Mouse (Mus musculus): ENCODE results near the gene Selenbp1.
"Not testable (repeated sequence)": the region's sequence is repeated elsewhere in the genome, so short reads cannot be mapped to it uniquely, and the experiment has no call there.

The Selenbp1 gene

DNA sequence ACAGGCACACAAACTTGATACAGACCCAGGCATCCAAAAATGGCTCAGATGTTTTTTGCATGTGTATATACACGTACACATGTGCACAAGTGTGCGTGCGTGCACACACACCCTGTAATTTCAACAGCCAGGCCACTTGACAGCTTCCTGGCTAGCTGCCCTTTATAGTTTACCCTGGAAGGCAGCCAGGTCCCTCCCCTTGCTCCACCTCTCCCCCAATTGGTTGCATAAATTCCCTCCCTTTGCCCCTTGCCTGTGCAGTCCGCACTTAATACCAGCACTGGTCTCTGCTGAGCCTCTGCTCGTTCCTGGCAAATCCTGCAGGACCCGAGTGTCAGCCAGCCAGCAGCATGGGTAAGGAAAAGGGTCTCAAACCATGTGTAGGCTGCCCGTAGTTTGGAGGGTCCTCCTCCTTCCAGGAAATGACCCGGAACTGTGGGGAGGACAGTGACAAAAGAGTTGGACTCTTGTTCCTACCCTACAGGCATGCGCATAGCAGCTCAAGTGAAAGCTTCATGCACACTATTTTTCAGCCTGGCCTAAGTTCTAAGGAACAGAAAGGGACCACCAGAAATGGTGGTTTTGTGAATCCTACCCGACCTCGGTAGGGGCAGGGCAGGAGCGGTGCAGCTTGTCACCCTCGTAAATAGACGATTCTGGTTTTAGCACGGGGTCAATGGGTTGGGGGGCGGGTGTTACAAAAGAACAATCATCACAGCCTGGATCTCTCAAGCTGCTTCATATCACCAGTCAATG, at the start of gene Selenbp1:
Selenbp1 (plus strand) TSS at position 248 of the 756 bp plus-strand sequence.
- DNase-seq (ENCODE audit: low read depth, low spot score): no peak

DNA sequence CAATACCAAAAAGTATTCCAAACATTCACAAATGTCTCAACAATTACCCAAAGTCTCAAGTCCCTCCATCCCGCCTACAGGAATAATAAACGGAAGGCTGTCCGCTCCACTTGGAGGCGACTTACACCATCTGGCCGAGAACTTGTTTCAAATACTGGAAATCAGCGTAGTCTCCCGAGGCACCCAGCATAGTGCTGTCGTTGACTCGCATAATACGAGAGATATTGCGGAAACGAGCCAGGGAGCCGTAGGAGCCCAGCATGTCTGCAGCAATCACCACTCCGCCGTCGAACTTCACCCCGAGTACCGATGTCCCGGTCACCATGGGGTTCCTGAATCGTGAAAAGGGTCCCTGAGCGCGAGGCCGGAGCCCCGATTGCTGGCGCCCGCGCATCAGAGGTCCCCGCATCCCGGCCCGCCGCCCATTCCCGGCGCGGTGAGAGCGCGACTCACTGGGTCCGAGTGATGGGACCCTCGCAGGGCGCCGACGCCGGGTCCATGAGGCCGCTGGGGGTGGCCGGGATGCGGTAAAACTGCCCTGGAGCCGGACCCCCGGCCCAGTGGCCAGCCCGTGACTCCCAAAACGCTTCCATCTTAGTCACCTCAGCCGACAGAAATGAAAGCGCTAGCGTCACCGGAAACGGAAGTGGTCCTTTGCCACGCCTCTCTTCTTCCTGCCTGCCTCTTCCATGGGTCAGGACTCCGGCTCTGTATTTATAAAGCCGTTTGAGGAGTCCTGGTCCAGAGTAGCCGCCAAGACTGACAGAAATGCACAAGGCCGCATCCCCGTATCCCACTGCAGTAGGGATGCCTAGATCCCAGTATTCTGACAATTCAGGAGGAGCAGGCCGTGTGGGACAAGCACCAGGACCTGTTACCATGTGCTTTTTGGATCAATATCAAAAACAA, 46.3 kb upstream of the Selenbp1 start, which contains the start of gene Psmb4:
Psmb4 (minus strand) TSS at position 646 of the 909 bp plus-strand sequence.
- DNase-seq (ENCODE audit: low read depth, low spot score): peak; percentile 93

GRCm38 (mm10) chr3:94888595-94888994, 44.3 kb upstream of the Selenbp1 start:
- DNase-seq (ENCODE audit: low read depth, low spot score): peak; percentile 76

DNA sequence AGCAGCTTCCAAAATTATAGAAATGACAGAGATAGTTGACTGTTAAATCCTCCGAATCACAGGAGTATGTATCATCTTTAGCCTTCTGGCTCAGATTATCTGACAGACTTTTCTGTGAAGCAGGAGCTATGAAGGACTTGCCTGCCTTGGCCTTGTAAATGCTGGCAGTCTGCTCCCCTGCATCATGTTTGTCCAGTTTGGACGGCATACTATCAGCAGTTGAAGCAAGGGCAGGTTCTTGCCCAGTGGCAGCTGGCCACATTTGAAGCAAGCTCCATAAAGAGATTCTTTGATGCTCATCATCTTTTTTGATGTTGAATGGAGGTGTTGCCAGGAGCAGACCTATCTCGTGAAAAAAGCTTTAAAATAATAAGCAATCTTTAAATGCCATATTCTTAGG, 38.8 kb upstream of the Selenbp1 start:
- no peak for DNase-seq (ENCODE audit: low read depth, low spot score)

GRCm38 (mm10) chr3:94902747-94903146, 30.1 kb upstream of the Selenbp1 start:
- peak; percentile 56 for DNase-seq (ENCODE audit: low read depth, low spot score)

- not testable (repeated sequence) for DNase-seq (ENCODE audit: low read depth, low spot score)
Measured at GRCm38 (mm10) chr3:94904759-94905158, 28.1 kb upstream of the Selenbp1 start.

- peak; percentile 35 for DNase-seq (ENCODE audit: low read depth, low spot score)
Measured at GRCm38 (mm10) chr3:94906482-94906881, 26.4 kb upstream of the Selenbp1 start.

- no peak for DNase-seq (ENCODE audit: low read depth, low spot score)
Measured at GRCm38 (mm10) chr3:94911050-94911693, 21.7 kb upstream of the Selenbp1 start.

DNA sequence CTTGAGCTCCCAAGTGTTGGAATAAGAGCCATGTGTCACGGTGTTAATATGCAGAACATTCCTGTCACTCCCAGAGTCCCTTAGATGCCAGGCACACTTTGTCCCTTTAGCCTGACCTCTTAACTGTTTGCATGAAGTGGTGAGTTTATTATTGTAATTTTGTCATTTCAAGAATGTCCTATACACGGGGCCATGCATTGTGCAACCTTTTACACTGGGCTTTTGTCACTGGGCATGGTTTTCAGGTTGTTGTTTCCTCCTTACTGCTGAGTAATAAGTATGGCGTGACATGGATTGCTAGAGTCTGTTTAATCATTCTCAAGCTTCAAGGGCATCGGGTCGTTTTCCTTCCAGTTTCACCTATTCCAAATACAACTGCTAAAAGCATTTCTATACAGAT, 19.1 kb upstream of the Selenbp1 start:
- no peak for DNase-seq (ENCODE audit: low read depth, low spot score)

GRCm38 (mm10) chr3:94915903-94916741, 16.7 kb upstream of the Selenbp1 start:
- peak; percentile 30 for DNase-seq (ENCODE audit: low read depth, low spot score)

- DNase-seq (ENCODE audit: low read depth, low spot score): peak; percentile 39
Measured at GRCm38 (mm10) chr3:94917816-94918361, 15.0 kb upstream of the Selenbp1 start.

DNA sequence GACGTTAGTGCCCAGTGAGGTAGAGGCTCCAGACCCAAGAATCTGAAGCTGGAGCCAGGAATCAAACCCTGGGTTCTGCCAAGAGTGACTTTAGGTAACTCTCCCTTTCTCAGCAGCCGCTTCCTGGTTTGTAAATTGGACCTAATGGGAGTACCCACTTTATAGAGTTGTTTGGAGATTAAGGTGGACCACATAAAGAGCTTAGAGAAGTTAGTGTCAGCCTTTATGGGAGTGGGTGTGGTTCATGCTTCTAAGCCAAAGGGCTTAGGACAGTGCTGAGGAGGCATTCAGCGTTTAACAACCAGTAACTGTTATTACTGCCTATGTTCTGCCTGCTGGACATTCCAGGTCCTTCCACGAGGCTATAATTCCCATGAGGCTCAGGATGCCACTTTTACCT, 14.0 kb upstream of the Selenbp1 start:
- DNase-seq (ENCODE audit: low read depth, low spot score): no peak

DNA sequence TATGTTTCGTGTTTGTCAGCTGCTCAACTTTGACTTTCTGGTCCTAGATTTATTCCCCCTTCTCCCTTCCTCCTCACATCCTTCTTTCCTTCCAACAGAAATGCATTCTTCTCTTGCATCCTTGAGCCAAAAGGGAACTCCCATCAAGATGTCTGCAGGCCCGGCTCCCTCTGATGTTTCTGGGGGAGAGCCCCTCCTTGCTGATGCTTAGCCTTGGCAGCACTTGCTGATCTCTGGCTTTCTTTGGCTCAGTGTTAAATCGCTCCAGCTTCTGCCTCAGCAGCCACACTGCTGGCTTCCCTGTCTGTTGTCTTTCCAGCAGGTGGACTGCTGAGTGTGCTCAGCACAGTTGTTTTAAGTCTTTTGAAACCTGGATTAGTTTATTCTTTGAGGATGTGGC, 11.8 kb upstream of the Selenbp1 start:
- no peak for DNase-seq (ENCODE audit: low read depth, low spot score)

GRCm38 (mm10) chr3:94922333-94922732, 10.5 kb upstream of the Selenbp1 start:
- no peak for DNase-seq (ENCODE audit: low read depth, low spot score)

GRCm38 (mm10) chr3:94924688-94925087, 8.2 kb upstream of the Selenbp1 start:
- no peak for DNase-seq (ENCODE audit: low read depth, low spot score)

DNA sequence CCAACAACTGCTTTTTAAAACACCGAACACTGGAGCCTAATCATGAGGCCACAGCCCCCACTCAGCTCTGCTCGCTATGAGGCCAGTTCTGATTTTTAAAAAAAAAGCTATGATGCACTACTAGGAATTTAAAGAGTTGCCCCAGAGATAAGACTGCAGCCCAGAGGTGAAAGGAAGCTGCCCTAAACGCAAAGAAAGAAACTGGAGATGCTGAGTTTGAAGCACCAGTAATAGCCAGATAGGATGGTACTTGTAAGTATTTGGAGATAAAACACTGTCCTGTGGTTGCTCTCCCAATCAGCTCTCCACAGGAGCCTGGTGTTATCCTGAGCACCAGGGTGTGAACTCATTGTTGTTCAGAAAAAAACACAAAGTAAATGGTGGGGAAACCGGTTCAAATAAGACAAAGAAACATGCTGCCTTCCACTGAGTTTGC, 6.5 kb upstream of the Selenbp1 start:
- not testable (repeated sequence) for DNase-seq (ENCODE audit: low read depth, low spot score)

DNA sequence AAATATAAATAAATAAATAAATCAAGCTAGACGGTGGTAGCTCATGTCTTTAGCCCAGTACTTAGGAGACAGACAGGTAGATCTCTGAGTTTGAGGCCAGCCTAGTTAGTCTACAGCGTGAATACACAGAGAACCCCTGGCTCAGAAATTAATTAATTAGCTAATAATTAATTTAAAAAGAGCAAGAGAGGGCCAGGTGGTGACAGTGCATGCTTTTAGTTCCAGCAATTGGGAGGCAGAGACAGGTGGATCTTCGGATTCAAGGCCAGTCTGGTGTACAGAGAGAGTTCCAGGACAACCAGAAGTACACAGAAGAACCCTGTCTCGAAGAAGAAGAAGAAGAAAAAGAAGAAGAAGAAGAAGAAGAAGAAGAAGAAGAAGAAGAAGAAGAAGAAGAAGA, 3.9 kb upstream of the Selenbp1 start:
- DNase-seq (ENCODE audit: low read depth, low spot score): not testable (repeated sequence)

- not testable (repeated sequence) for DNase-seq (ENCODE audit: low read depth, low spot score)
Measured at GRCm38 (mm10) chr3:94930386-94931266, 2.2 kb upstream of the Selenbp1 start.

- not testable (repeated sequence) for DNase-seq (ENCODE audit: low read depth, low spot score)
Measured at GRCm38 (mm10) chr3:94931427-94932082, 1.3 kb upstream of the Selenbp1 start.

Data from A20 (cell line).